In the genomic region with DNA sequence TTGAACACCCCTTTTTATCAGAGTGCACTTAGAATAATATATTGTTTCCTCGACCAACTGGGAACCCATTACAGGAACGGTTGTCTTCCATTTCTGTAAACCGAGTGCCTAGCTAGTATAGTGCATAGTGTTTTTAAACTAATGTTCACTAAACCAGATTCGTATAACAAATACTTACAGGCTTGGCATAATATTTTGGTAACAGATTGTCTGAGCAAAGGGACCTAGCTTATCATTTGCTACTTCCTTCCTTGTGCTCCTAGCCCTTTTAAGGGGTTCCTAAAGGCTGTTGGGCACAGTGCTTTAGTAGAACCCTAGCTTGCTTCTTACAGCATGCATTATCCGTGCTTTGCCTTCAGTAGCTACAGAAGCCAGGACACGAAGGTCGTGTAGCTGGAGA, we compare ENCODE assay signal across 11 mouse cellular contexts. TPM values are rescaled to one million over a fixed set of nuclear protein-coding genes. Genes with fewer than 3 reads are reported as not detected.
A peak's percentile ranks its signal among the peaks of the same experiment; 100 is the strongest.
DNase-seq lines count a peak whose midpoint lies in the region; ATAC-seq and TF ChIP-seq lines count a peak whose summit lies in the region.
"Had no signal": no experiment of that assay in that cellular context is flagged by ENCODE, and none has a peak within 500 bp of the region (broad histone marks: within the 10 kb centered on the region; RNA-seq: fewer than 3 reads in every experiment).

No protein-coding gene starts in this region.

- DNase-seq in cerebellum, adult 2 months = no peak
- no peak for DNase-seq in cerebellum, postnatal 25 days
- DNase-seq in lung, adult 2 months = no peak
- DNase-seq in hindbrain, postnatal 0 days (ENCODE audit: low spot score) = no peak
- no peak for DNase-seq in urinary bladder, postnatal 14 days (ENCODE audit: low spot score)
- DNase-seq in thymus, adult 18-20 months = no peak
- DNase-seq: kidney, adult 9 months had no signal

- TF ChIP-seq POLR2A in cerebellum, adult 2 months (IDR thresholded peaks at IDR 0.05; ENCODE audit: borderline replicate concordance, insufficient read depth, low read length) = no peak
- no peak for TF ChIP-seq POLR2A in lung, adult 2 months (IDR thresholded peaks at IDR 0.05; ENCODE audit: borderline replicate concordance, extremely low read depth, low read depth, low read length)

- TF ChIP-seq CTCF in cerebellum, adult 2 months (IDR thresholded peaks at IDR 0.05; ENCODE audit: borderline replicate concordance, insufficient read depth, low read depth, low read length) = no peak
- TF ChIP-seq CTCF in lung, adult 2 months (IDR thresholded peaks at IDR 0.05; ENCODE audit: insufficient read depth, low read length) = no peak
- no peak for TF ChIP-seq CTCF in hindbrain, postnatal 0 days (IDR thresholded peaks at IDR 0.05; ENCODE audit: low read depth)

- H3K9ac ChIP-seq in lung, embryonic 16.5 days (ENCODE audit: low read length) = no peak overlapping the region
- H3K9ac ChIP-seq in hindbrain, postnatal 0 days (replicated peaks; ENCODE audit: low read length) = 0 out of 2 replicates have a peak overlapping the region, but pooled peaks have one; percentile 13
- H3K9ac ChIP-seq in neural tube, embryonic 15.5 days (replicated peaks) = no peak overlapping the region
- H3K9ac ChIP-seq: liver, embryonic 14.5 days had no signal

- H3K4me2 ChIP-seq in lung, embryonic 16.5 days (ENCODE audit: low read depth, low read length) = no peak overlapping the region
- no peak overlapping the region for H3K4me2 ChIP-seq in hindbrain, postnatal 0 days (ENCODE audit: low read depth, low read length)
- H3K4me2 ChIP-seq in neural tube, embryonic 15.5 days = no peak overlapping the region

- 32% methylated on average over 7 of the region's 7 CpGs for WGBS in cerebellum, adult 2 months
- 23% methylated on average over 7 of the region's 7 CpGs for WGBS in lung, embryonic 16.5 days
- WGBS in lung, adult 2 months = 24% methylated on average over 7 of the region's 7 CpGs
- 49% methylated on average over 7 of the region's 7 CpGs for WGBS in hindbrain, postnatal 0 days
- 50% methylated on average over 7 of the region's 7 CpGs for WGBS in neural tube, embryonic 15.5 days

- no peaks in the 10 kb centered on the region for H3K27me3 ChIP-seq in cerebellum, adult 2 months (ENCODE audit: control insufficient read depth, insufficient read depth, low read length)
- no peaks in the 10 kb centered on the region for H3K27me3 ChIP-seq in lung, embryonic 16.5 days (ENCODE audit: control insufficient read depth, insufficient read depth, low read depth, low read length)
- no peaks in the 10 kb centered on the region for H3K27me3 ChIP-seq in hindbrain, postnatal 0 days (ENCODE audit: insufficient read depth, low read length)
- H3K27me3 ChIP-seq in neural tube, embryonic 15.5 days (replicated peaks) = no peaks in the 10 kb centered on the region
- H3K27me3 ChIP-seq: Patski had no signal

- peaks cover 13% of the 10 kb centered on the region for H3K4me1 ChIP-seq in cerebellum, adult 2 months (ENCODE audit: control insufficient read depth, insufficient read depth, low read length)
- H3K4me1 ChIP-seq in lung, embryonic 16.5 days (replicated peaks; ENCODE audit: control insufficient read depth, insufficient read depth, low read length) = peaks cover 15% of the 10 kb centered on the region
- peaks cover 10% of the 10 kb centered on the region for H3K4me1 ChIP-seq in lung, adult 2 months (ENCODE audit: control insufficient read depth, insufficient read depth, low read length)
- H3K4me1 ChIP-seq in hindbrain, postnatal 0 days (ENCODE audit: insufficient read depth, low read length) = no peaks in the 10 kb centered on the region
- H3K4me1 ChIP-seq in neural tube, embryonic 15.5 days = peaks cover 25% of the 10 kb centered on the region

- H3K4me3 ChIP-seq in cerebellum, adult 2 months (replicated peaks; ENCODE audit: insufficient read depth, low read depth, low read length) = no peak overlapping the region
- no peak overlapping the region for H3K4me3 ChIP-seq in lung, embryonic 16.5 days (ENCODE audit: low read length)
- no peak overlapping the region for H3K4me3 ChIP-seq in lung, adult 2 months (replicated peaks; ENCODE audit: extremely low read depth, low read depth, low read length)
- no peak overlapping the region for H3K4me3 ChIP-seq in hindbrain, postnatal 0 days (ENCODE audit: low read length)
- H3K4me3 ChIP-seq in neural tube, embryonic 15.5 days (replicated peaks) = no peak overlapping the region

- 0 out of 2 replicates have a peak overlapping the region, but pooled peaks have one; percentile 55 for H3K27ac ChIP-seq in cerebellum, adult 2 months (ENCODE audit: insufficient read depth, low read length)
- peak overlapping the region; percentile 55; the same call in 1 of the 2 replicates for H3K27ac ChIP-seq in lung, embryonic 16.5 days (ENCODE audit: low read length)
- peak overlapping the region; percentile 76 for H3K27ac ChIP-seq in hindbrain, postnatal 0 days
- 0 out of 2 replicates have a peak overlapping the region, but pooled peaks have one; percentile 25 for H3K27ac ChIP-seq in neural tube, embryonic 15.5 days (replicated peaks)
- H3K27ac ChIP-seq: liver, embryonic 14.5 days had no signal

- no peak for ATAC-seq in lung, embryonic 16.5 days (ENCODE audit: low read depth)
- ATAC-seq in hindbrain, postnatal 0 days = no peak
- ATAC-seq in neural tube, embryonic 15.5 days (ENCODE audit: low FRiP score) = no peak
- ATAC-seq: Patski had no signal

- no peaks in the 10 kb centered on the region for H3K36me3 ChIP-seq in lung, embryonic 16.5 days (ENCODE audit: control insufficient read depth, insufficient read depth, low read length)
- H3K36me3 ChIP-seq in hindbrain, postnatal 0 days (ENCODE audit: insufficient read depth, low read length) = no peaks in the 10 kb centered on the region
- no peaks in the 10 kb centered on the region for H3K36me3 ChIP-seq in neural tube, embryonic 15.5 days

- H3K9me3 ChIP-seq in lung, embryonic 16.5 days (ENCODE audit: control insufficient read depth, low read length) = no peaks in the 10 kb centered on the region
- H3K9me3 ChIP-seq in hindbrain, postnatal 0 days (ENCODE audit: low read length) = no peaks in the 10 kb centered on the region
- H3K9me3 ChIP-seq in neural tube, embryonic 15.5 days (replicated peaks) = no peaks in the 10 kb centered on the region

RNA-seq across cellular contexts. Expression of a gene that starts 3.9 kb away (rescaled TPM):
- 152 and 153 TPM in 2 replicates for polyA plus RNA-seq in cerebellum, adult 2 months (2012; rRNA removed)
- 75.9 and 79.3 TPM in 2 replicates for polyA plus RNA-seq in lung, embryonic 16.5 days (2015; fragmentation: Nextera tagmentation; extraction: Ambion mirVana)
- 58.1 and 71.6 TPM in 2 replicates for polyA plus RNA-seq in lung, adult 2 months (2012; rRNA removed)
- 120 and 138 TPM in 2 replicates for total RNA-seq in hindbrain, postnatal 0 days (2014; rRNA removed)
- 127 and 136 TPM in 2 replicates for polyA plus RNA-seq in hindbrain, postnatal 0 days (2015; fragmentation: Nextera tagmentation; extraction: Ambion mirVana)
- polyA plus RNA-seq in neural tube, embryonic 15.5 days (2015; fragmentation: Nextera tagmentation; extraction: Ambion mirVana) = 115 and 117 TPM in 2 replicates

RNA-seq across cellular contexts. Expression of a gene that starts 18.6 kb away (rescaled TPM):
- polyA plus RNA-seq in cerebellum, adult 2 months (2012; rRNA removed) = 0.59 and 0.60 TPM in 2 replicates
- polyA plus RNA-seq in lung, embryonic 16.5 days (2015; fragmentation: Nextera tagmentation; extraction: Ambion mirVana) = 2.4 and 3.0 TPM in 2 replicates
- 7.4 and 23.0 TPM in 2 replicates for polyA plus RNA-seq in lung, adult 2 months (2012; rRNA removed)
- 1.4 TPM in 1 of 2 replicates, not detected in the other for total RNA-seq in hindbrain, postnatal 0 days (2014; rRNA removed)
- 0.18 and 0.40 TPM in 2 replicates for polyA plus RNA-seq in hindbrain, postnatal 0 days (2015; fragmentation: Nextera tagmentation; extraction: Ambion mirVana)
- polyA plus RNA-seq in neural tube, embryonic 15.5 days (2015; fragmentation: Nextera tagmentation; extraction: Ambion mirVana) = 0.20 and 6.0 TPM in 2 replicates

RNA-seq across cellular contexts. Expression of a gene that starts 40.9 kb away (rescaled TPM):
- 4.0 and 4.7 TPM in 2 replicates for polyA plus RNA-seq in cerebellum, adult 2 months (2012; rRNA removed)
- 4.2 and 4.3 TPM in 2 replicates for polyA plus RNA-seq in lung, embryonic 16.5 days (2015; fragmentation: Nextera tagmentation; extraction: Ambion mirVana)
- 27.9 and 38.2 TPM in 2 replicates for polyA plus RNA-seq in lung, adult 2 months (2012; rRNA removed)
- total RNA-seq in hindbrain, postnatal 0 days (2014; rRNA removed) = 7.2 and 11.7 TPM in 2 replicates
- polyA plus RNA-seq in hindbrain, postnatal 0 days (2015; fragmentation: Nextera tagmentation; extraction: Ambion mirVana) = 4.7 and 5.8 TPM in 2 replicates
- polyA plus RNA-seq in neural tube, embryonic 15.5 days (2015; fragmentation: Nextera tagmentation; extraction: Ambion mirVana) = 3.0 and 4.0 TPM in 2 replicates

Comparison
In these comparisons a context has a peak if more than half of its experiments do, and no peak if none do; other contexts are left out.
1. H3K27ac ChIP-seq: peak in every context shown above with its lines; median percentile 76 in hindbrain, postnatal 0 days; 55 in cerebellum, adult 2 months; 55 in lung, embryonic 16.5 days; 25 in neural tube, embryonic 15.5 days.